Mouse (Mus musculus) midbrain, embryonic 16.5 days (tissue): Measurements from ENCODE around the gene Olfr316. TPM values are rescaled to one million over a fixed set of nuclear protein-coding genes. Genes with fewer than 3 reads are reported as not detected.
A peak's percentile ranks its signal among the peaks of the same experiment; 100 is the strongest.

Experiments used
- ATAC-seq: fragments of 200-750 bp; cut with Nextera tagmentation; 2 replicates; pipeline ENCODE4 v1.8.0; 2017; ENCODE audit warnings: moderate TSS enrichment
- H3K27ac ChIP-seq: fragments of 300-500 bp; sonication (generic); 2 replicates; pipeline ENCODE4 v1.5.1; 2014; ENCODE audit warnings: mild to moderate bottlenecking, low read length, mixed read lengths
- H3K27me3 ChIP-seq: fragments of 300-500 bp; sonication (generic); 2 replicates; pipeline ENCODE4 v1.6.1; 2014; ENCODE audit warnings: low read depth, low read length, mixed read lengths; ENCODE audit not compliant: control insufficient read depth, insufficient read depth
- H3K36me3 ChIP-seq: fragments of 300-500 bp; sonication (generic); 2 replicates; pipeline ENCODE4 v1.6.1; 2014; ENCODE audit warnings: mild to moderate bottlenecking, low read length, moderate library complexity, mixed read lengths; ENCODE audit not compliant: control insufficient read depth, insufficient read depth
- H3K4me1 ChIP-seq: fragments of 300-500 bp; sonication (generic); 2 replicates; pipeline ENCODE4 v1.6.1; 2014; ENCODE audit warnings: mild to moderate bottlenecking, low read length, mixed read lengths; ENCODE audit not compliant: control insufficient read depth, insufficient read depth
- H3K4me2 ChIP-seq: fragments of 300-500 bp; sonication (generic); 2 replicates; pipeline ENCODE4 v1.6.1; 2014; ENCODE audit warnings: mild to moderate bottlenecking, low read length, mixed read lengths
- H3K4me3 ChIP-seq: fragments of 300-500 bp; sonication (generic); 2 replicates; pipeline ENCODE4 v1.5.1; 2014; ENCODE audit warnings: low read depth, mild to moderate bottlenecking, low read length, moderate library complexity, mixed read lengths
- H3K9ac ChIP-seq: fragments of 300-500 bp; sonication (generic); 2 replicates; pipeline ENCODE4 v1.6.1; 2014; ENCODE audit warnings: low read depth, low read length, mixed read lengths
- H3K9me3 ChIP-seq: fragments of 300-500 bp; sonication (generic); replicated peaks from 2 replicates; pipeline ENCODE4 v1.6.1; 2014; ENCODE audit warnings: mild to moderate bottlenecking, low read length, mixed read lengths; ENCODE audit not compliant: control insufficient read depth, poor library complexity, severe bottlenecking
- whole genome bisulfite sequencing: fragments of 180-500 bp; shearing (Covaris S2); extraction: QIAGEN DNeasy Blood & Tissue Kit; methylation state at CpG from one replicate; pipeline ENCODE4 v1.1.7; 2014; 5-methylcytosine and 5-hydroxymethylcytosine counted together
- polyA plus RNA-seq: library from polyadenylated mRNA; unstranded; fragments of >200 nt; fragmentation: Nextera tagmentation; extraction: Ambion mirVana; gene quantifications from 2 replicates; pipeline ENCODE4 v1.2.1, GENCODE M21; 2015

Olfr316 gene
- polyA plus RNA-seq, 1 experiment from 2014 or later, result not detected

DNA sequence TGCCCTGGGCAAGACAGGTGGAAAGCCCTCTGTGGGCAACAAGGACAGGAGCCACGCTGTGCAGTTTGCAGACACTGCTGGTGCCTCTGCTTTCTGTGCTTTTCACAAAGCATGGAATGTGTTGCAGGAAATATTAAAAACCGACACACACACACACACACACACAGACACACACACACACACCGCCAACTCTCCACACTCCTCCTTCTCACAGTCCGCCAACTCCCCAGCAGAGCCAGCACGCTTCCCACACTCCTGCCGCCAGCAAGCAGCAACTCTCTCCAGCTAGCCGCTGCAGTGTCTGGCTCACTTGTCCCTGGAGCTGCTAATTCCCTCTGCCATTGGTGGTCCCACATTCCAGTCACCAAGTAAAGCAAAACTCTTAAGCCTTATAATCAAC lies 44.3 kb downstream of the Olfr316 start:
- H3K4me2 ChIP-seq, result no peak overlapping the region
- H3K4me1 ChIP-seq, result peaks cover 9% of the 10 kb centered on the region
- ATAC-seq, result no peak
- H3K36me3 ChIP-seq, result no peaks in the 10 kb centered on the region
- no peaks in the 10 kb centered on the region for H3K27me3 ChIP-seq
- H3K27ac ChIP-seq, result no peak overlapping the region
- no peak overlapping the region for H3K9ac ChIP-seq
- 66% methylated on average over 7 of the region's 7 CpGs for WGBS
- no peaks in the 10 kb centered on the region for H3K9me3 ChIP-seq
- H3K4me3 ChIP-seq, result no peak overlapping the region

DNA sequence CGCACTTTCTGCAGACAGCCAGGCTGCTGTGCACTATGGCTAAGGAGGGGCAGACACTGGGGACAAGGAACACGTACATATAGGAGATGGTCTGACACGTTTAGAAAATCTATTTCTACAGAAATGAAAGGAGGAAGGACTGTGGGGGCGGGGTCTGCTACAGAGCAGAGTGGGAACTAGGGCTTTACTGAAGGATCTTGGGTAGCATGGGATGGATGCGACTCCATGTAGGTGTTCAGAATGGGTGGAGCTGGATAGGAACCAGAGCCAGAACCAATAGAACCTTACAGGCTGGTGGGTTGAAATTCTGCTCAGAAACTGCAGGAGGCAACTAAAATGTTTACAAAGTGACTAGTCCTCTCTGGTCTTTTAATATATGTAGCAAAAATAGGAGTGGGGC lies 47.2 kb downstream of the Olfr316 start:
- H3K4me2 ChIP-seq, result no peak overlapping the region
- no peaks in the 10 kb centered on the region for H3K9me3 ChIP-seq
- no peak overlapping the region for H3K4me3 ChIP-seq
- no peaks in the 10 kb centered on the region for H3K27me3 ChIP-seq
- H3K36me3 ChIP-seq, result no peaks in the 10 kb centered on the region
- no peak overlapping the region for H3K9ac ChIP-seq
- H3K27ac ChIP-seq, result no peak overlapping the region
- ATAC-seq, result no peak
- 88% methylated on average over 5 of the region's 5 CpGs for WGBS
- peaks cover 13% of the 10 kb centered on the region for H3K4me1 ChIP-seq

- Histone ChIP-seq H3K36me3 (no peaks in the 10 kb centered on the region), H3K27ac (peak within 1 kb of the TSS; percentile 9; the same call in 1 of the 2 replicates), H3K4me1 (peaks cover 13% of the 10 kb centered on the region), H3K4me3 (peak within 1 kb of the TSS; percentile 16; the same call in 1 of the 2 replicates), H3K27me3 (no peaks in the 10 kb centered on the region), H3K9ac (peak within 1 kb of the TSS; percentile 23; the same call in 1 of the 2 replicates), H3K4me2 (peak within 1 kb of the TSS; percentile 42), H3K9me3 (no peaks in the 10 kb centered on the region)
- 19% methylated on average over 14 of the region's 14 CpGs for WGBS
- peak; percentile 89 for ATAC-seq
Measured at GRCm38 (mm10) chr11:58801558-58802228, 49.2 kb downstream of the Olfr316 start, which contains the start of gene Fam183b. Fam183b (minus strand) TSS chr11:58801960.

- Histone ChIP-seq H3K36me3 (no peaks in the 10 kb centered on the region), H3K4me2 (no peak overlapping the region), H3K9me3 (no peaks in the 10 kb centered on the region), H3K4me1 (peaks cover 13% of the 10 kb centered on the region), H3K27me3 (no peaks in the 10 kb centered on the region), H3K27ac (no peak overlapping the region), H3K9ac (no peak overlapping the region), H3K4me3 (no peak overlapping the region)
- WGBS, result 82% methylated on average over 4 of the region's 4 CpGs
- ATAC-seq, result no peak
Measured at GRCm38 (mm10) chr11:58803871-58804270, 51.3 kb downstream of the Olfr316 start.

DNA sequence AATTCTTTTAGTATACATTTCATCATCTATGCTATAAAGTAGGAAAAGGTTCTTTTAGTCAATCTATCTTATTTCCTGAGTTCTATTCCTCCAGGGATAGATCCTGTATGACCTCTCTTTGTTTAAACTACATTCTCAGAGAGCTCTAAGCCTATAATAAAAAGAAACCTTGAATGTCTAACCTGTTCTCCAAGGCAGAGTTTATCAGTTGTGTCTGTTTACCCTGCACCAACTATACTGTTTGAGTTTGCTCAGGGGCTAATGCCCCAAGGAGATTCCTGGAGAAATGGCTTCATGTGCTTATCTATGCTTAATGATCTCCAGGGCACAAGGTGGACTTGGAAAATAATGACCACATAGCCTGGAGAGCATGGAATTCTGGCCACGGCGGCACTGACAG lies 51.9 kb downstream of the Olfr316 start:
- Histone ChIP-seq H3K4me3 (no peak overlapping the region), H3K4me1 (peaks cover 13% of the 10 kb centered on the region), H3K9ac (no peak overlapping the region), H3K36me3 (no peaks in the 10 kb centered on the region), H3K27ac (no peak overlapping the region), H3K4me2 (no peak overlapping the region), H3K27me3 (no peaks in the 10 kb centered on the region), H3K9me3 (no peaks in the 10 kb centered on the region)
- WGBS, result 85% methylated on average over 2 of the region's 2 CpGs
- no peak for ATAC-seq

Other genes with a start within 250 kb of the Olfr316 start
- not detected in 2 replicates for gene Olfr330, start 217.9 kb upstream of the Olfr316 start, polyA plus RNA-seq
- not detected in 2 replicates for gene Olfr329-ps, start 206.3 kb upstream of the Olfr316 start, polyA plus RNA-seq
- 0.07 TPM in 1 of 2 replicates, not detected in the other for gene Olfr328, start 197.1 kb upstream of the Olfr316 start, polyA plus RNA-seq
- not detected in 2 replicates for gene Olfr224, start 182.2 kb upstream of the Olfr316 start, polyA plus RNA-seq
- not detected in 2 replicates for gene Olfr325, start 175.0 kb upstream of the Olfr316 start, polyA plus RNA-seq
- gene Olfr324, start 157.6 kb upstream of the Olfr316 start, polyA plus RNA-seq, result 0.05 and 0.10 TPM in 2 replicates
- gene 2210407C18Rik, start 136.7 kb upstream of the Olfr316 start, polyA plus RNA-seq, result not detected in 2 replicates
- not detected in 2 replicates for gene Olfr323, start 122.2 kb upstream of the Olfr316 start, polyA plus RNA-seq
- 0.15 and 0.19 TPM in 2 replicates for gene Trim58, start 112.3 kb upstream of the Olfr316 start, polyA plus RNA-seq
- not detected in 2 replicates for gene Olfr322, start 94.0 kb upstream of the Olfr316 start, polyA plus RNA-seq
- not detected in 2 replicates for gene Olfr320, start 71.6 kb upstream of the Olfr316 start, polyA plus RNA-seq
- gene Olfr319, start 53.6 kb upstream of the Olfr316 start, polyA plus RNA-seq, result not detected in 2 replicates
- not detected in 2 replicates for gene Olfr318, start 28.7 kb upstream of the Olfr316 start, polyA plus RNA-seq
- 0.10 and 0.13 TPM in 2 replicates for gene Olfr317, start 13.5 kb upstream of the Olfr316 start, polyA plus RNA-seq
- gene Olfr315, start 20.5 kb downstream of the Olfr316 start, polyA plus RNA-seq, result not detected in 2 replicates
- not detected in 2 replicates for gene Olfr314, start 30.2 kb downstream of the Olfr316 start, polyA plus RNA-seq
- 13.6 and 15.3 TPM in 2 replicates for gene Fam183b, start 49.2 kb downstream of the Olfr316 start, polyA plus RNA-seq
- gene Olfr313, start 62.3 kb downstream of the Olfr316 start, polyA plus RNA-seq, result not detected in 2 replicates
- not detected in 2 replicates for gene Olfr312, start 76.5 kb downstream of the Olfr316 start, polyA plus RNA-seq
- not detected in 2 replicates for gene Olfr311, start 86.5 kb downstream of the Olfr316 start, polyA plus RNA-seq
- 24.7 and 26.1 TPM in 2 replicates for gene Gm12258, start 94.4 kb downstream of the Olfr316 start, polyA plus RNA-seq
- 13.9 and 15.0 TPM in 2 replicates for gene 2810021J22Rik, start 114.5 kb downstream of the Olfr316 start, polyA plus RNA-seq
- gene Zfp39, start 151.5 kb downstream of the Olfr316 start, polyA plus RNA-seq, result 6.8 and 8.1 TPM in 2 replicates
- not detected in 2 replicates for gene Btnl10, start 165.2 kb downstream of the Olfr316 start, polyA plus RNA-seq
- gene Rnf187, start 186.2 kb downstream of the Olfr316 start, polyA plus RNA-seq, result 550 and 556 TPM in 2 replicates
- gene Hist3h2ba, start 196.2 kb downstream of the Olfr316 start, polyA plus RNA-seq, result 345 and 399 TPM in 2 replicates
- gene Hist3h2a, start 202.0 kb downstream of the Olfr316 start, polyA plus RNA-seq, result 107 and 115 TPM in 2 replicates
- 1.3 and 2.1 TPM in 2 replicates for gene Trim17, start 202.0 kb downstream of the Olfr316 start, polyA plus RNA-seq
- 19.5 and 22.3 TPM in 2 replicates for gene Trim11, start 225.4 kb downstream of the Olfr316 start, polyA plus RNA-seq